Mouse (Mus musculus) brain, embryonic 14.5 days (tissue): ENCODE measurements around the gene Aasdh. TPM values are rescaled to one million over a fixed set of nuclear protein-coding genes. Genes with fewer than 3 reads are reported as not detected.
"Not testable (repeated sequence)": the region's sequence is repeated elsewhere in the genome, so short reads cannot be mapped to it uniquely, and the experiment has no call there.

Source experiments
- DNase-seq: peaks from one replicate; pipeline ENCODE4 v3.0.0-alpha.2; 2011; ENCODE audit warnings: low read depth
- CTCF ChIP-seq: fragments of 200-500 bp; IDR thresholded peaks from 2 replicates; pipeline ENCODE4 v1.5.1; 2012; ENCODE audit warnings: inconsistent platforms, mild to moderate bottlenecking, moderate library complexity, borderline replicate concordance; ENCODE audit not compliant: insufficient read depth, insufficient read length; ENCODE audit errors: extremely low read depth
- POLR2A ChIP-seq: fragments of 200-500 bp; IDR thresholded peaks from 2 replicates; pipeline ENCODE4 v1.6.1; 2012; ENCODE audit warnings: mild to moderate bottlenecking, inconsistent platforms, borderline replicate concordance; ENCODE audit not compliant: poor library complexity, insufficient read depth, insufficient read length, severe bottlenecking; ENCODE audit errors: extremely low read depth
- polyA plus RNA-seq: library from polyadenylated mRNA; depleted of rRNA; stranded (reverse); fragments of >200 nt; gene quantifications from 2 replicates; pipeline ENCODE4 v1.2.3, GENCODE M21; 2012

The Aasdh gene
- polyA plus RNA-seq, 1 experiment, result 29.5 TPM

DNA sequence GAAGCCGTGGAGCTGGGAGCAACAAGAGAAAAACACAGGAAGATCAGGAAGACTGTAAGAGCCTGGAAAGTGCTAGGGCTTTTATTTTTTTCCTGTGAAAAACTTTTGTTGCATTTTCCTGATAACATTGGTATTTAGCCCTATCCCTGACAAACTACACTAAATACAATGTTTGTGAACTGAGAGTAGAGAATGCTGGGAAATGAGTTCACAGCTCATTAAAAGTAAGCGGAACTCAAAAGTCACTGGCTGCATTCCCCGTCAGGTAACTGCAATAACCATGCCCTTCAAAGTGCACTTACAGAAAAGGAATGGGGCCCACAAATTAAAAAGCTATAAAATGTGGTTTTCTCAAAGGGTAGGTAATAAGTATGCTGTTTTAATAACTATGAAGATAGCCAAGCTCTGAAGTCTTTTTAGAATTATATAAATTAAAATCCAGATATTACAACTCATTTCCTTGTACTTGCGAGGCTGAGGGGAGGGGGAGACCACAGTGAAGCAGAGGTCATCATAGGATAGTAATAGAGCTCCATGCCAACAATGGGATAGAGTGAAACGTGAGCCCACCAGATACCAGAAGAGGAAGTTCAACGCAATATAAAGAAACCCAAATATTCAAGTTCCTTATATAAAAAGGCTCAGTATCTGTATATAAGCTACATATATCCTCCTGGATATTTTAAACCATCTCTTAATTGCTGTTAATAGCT is 39.8 kb upstream of the Aasdh start:
- TF ChIP-seq CTCF (no peak), POLR2A (no peak)
- no peak for DNase-seq

DNA sequence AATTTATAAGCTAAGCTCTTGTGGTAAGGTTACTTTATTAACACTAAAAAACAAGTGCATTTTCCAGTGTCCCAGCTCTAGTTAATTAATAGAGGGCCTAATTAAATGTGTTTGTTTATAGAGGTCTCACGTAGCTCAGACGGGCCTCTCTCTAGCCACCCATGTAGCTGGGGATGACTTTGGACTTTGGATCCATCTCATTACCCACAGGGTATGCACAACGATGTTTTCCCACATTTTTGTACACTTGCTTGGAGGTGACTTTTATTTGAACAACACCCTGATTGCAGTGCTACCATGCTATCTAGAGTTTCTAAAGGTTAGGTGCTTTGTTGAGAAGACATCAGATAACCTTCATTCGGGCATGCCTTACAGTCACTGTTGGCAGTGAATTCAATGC is 37.2 kb upstream of the Aasdh start:
- DNase-seq, result no peak
- TF ChIP-seq POLR2A (no peak), CTCF (no peak)

DNA sequence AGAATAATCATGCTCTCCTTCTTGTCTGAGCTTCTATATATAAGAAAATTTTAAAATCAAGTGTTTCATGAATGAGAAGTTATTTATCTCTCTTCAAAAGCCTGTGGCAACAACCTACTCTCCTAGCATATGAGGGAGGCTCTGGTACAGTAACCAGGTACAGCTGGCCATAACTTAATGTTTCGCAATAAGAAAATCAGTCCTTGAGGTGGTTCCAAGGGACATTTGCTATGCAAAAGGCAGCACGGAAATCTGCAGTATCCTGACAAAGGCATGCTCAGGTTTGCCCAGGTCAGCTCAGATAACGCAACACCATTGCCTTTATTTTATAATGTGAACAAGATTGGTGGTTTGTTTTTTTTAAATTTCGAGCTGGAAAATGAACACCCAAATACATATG is 36.7 kb upstream of the Aasdh start:
- DNase-seq, result no peak
- no peak for TF ChIP-seq POLR2A
- TF ChIP-seq CTCF, result no peak

DNA sequence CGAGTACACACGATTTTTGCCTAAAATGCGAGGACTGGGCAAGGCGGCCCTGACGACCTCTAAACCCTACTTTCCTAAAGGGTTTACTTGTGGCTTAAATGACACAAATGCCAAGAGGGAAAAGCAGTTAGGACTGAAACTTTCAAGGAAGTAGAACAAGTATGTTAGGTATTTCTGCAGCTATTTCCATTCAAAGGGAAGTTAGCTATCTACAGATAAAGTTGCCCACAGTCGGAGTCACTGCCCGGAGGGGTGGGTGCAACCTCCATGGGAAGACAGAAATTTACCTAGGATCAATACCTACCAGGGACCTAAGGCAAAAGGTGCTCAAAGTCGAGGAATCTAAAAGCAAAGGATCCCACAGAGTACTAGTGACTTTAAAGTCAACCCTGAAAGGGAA is 34.4 kb upstream of the Aasdh start:
- no peak for TF ChIP-seq POLR2A
- no peak for TF ChIP-seq CTCF
- DNase-seq, result no peak

DNA sequence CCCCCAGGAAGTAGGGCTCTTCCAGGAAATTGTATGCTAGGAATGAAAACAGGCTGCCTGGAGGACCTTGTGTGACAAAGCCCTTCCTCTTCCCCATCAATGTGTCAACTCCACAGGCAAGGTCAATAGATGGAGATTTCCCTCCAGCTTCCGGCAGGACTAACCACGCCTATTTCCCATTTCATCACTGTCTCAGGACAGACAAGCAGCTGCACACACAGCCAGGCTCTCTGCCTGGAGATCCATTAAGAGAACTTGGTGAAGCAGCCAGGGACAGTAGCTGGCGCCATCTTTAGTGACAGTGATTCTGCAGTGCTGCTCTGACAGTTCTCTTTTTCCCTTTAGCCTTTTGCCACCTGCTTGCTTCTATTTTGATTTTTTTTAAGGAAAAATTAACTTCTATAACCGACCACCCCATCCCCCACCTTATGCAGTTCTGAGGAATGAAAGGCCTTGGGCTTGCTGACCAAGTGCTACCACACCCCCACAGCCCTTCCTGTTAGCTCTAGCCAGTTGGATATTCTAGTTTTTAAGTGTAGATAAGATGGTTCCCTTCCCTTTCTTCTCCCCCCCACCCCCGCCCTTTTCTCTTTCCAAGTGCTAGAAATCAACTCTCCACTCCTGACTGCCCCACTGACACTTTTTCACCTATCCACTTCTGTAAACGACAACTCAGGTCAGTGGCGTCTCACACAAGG is 24.0 kb upstream of the Aasdh start:
- peak; percentile 18 for DNase-seq
- no peak for TF ChIP-seq POLR2A
- no peak for TF ChIP-seq CTCF

DNA sequence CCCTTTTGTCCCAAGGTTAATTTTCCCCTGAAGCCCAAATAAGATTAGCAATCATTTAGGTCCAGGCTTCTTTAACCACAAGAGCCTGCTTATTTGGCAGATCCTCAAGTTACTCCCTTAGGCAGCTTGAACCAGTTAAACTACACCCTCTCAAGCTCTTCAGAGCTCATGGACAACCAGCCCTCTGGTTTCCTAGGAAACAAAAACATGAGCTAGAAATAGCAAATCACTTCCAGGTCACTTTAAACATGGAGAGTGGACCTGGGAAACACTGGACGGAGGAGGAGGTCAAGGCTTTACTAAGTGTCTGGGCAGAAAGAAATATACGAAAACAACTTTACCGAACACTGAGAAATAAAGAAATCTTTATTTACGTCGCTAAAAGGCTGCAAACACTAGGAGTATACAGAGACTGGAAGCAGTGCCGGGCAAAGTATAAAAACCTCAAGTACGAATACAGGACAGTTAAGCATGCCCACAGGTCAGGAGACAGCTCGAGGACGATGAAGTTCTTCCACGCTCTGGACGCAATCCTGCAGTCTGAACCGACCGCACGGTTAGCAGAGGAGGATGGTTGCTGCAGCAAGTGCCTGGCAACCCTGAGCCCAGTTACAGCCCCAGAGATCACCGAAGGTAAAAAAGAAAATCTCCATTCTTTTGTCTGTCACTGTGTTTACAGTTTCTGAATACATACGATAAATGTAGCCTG is 23.0 kb upstream of the Aasdh start:
- peak; percentile 61 for DNase-seq
- TF ChIP-seq POLR2A (no peak), CTCF (no peak)

DNA sequence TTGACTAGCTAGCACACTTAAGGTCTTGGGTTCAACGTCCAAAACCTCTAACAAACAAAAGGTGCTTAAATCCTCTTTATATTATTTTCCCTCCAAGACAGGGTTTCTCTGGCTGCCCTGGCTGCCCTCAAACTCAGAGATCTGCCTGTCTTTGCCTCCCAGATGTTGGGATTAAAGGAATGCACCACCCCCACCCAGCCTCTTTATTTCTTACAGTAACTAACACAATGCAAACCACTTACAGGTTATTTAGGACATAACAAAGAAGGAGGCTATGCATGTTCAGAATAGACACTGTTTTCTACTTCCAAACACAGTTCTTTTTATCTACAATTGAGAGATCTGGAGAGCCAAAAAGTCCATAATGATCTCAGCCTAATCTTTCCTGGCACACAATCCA is 19.0 kb upstream of the Aasdh start:
- no peak for DNase-seq
- TF ChIP-seq CTCF, result no peak
- TF ChIP-seq POLR2A, result no peak

DNA sequence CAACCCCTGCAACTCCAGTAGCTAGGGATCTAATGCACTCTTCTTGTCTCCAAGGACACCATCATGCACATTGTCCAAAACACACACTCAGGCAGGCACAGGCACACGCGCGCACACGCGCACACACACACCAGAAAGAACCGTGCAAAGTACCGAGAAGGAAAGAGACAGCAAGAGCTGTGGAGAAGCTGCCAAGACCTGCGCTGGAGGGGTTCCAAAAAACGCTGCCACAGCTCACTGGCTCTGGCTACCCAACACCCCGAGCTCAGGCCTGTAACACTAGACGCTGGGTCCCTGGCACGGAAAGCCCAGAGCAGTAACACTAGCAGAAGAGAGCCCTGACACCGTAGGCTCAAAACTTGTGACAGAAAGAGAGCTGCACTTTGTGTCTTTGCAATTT is 18.1 kb upstream of the Aasdh start:
- no peak for TF ChIP-seq CTCF
- TF ChIP-seq POLR2A, result no peak
- DNase-seq, result peak; percentile 59

DNA sequence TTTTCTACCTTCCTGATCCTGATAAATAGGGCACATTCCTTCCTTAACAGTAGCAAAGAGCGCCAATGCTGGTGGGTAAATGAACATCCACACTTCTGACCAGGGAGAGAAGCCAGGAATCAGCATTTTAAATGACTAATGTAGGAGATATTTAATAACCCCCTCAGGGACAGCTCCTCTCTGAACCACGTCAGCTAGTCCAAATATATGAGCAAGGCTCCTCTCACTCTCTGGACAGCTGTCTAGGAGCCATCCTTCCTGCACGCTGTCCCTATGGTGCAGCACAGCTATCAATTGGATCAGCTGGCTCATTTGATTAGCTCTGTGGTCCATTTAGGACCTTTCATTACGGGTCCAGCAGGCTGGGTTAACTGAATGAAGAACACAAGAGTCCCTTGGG is 17.5 kb upstream of the Aasdh start:
- TF ChIP-seq CTCF (no peak), POLR2A (no peak)
- no peak for DNase-seq

DNA sequence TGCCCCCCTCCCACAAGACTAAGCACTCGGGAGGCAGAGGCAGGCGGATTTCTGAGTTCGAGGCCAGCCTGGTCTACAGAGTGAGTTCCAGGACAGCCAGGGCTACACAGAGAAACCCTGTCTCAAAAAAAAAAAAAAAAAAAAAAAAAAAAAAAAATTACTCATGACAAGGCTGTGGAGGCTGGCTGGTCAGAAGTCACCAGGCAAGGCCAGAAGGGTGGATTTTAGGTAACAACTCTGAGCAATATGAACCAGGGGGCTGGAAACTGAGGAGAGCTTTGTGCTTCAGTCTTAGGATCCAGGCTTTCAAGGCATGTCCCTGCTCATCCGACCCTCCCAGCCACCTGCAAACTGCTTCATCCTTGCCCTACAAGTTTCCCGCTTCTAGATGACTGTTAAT is 7.2 kb upstream of the Aasdh start:
- DNase-seq, result not testable (repeated sequence)

DNA sequence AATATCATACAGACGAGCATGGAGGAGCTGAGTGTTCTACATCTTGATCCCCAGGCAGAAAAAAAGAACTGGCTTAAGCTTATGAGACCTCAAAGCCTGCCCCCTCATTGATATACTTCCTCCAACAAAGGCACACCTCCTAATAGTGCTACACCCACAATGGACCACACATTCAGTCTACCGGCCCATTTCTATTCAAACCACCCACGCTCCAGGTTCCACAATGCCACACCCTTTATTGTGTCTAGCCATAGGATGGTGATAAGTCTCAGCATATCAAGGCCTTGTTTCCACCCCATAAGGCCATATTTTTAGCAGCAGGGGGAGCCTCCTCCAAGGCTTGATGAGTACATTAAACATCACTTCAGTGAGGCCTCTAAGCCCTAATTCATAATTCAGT is 5.5 kb upstream of the Aasdh start:
- no peak for DNase-seq
- TF ChIP-seq CTCF (no peak), POLR2A (no peak)

DNA sequence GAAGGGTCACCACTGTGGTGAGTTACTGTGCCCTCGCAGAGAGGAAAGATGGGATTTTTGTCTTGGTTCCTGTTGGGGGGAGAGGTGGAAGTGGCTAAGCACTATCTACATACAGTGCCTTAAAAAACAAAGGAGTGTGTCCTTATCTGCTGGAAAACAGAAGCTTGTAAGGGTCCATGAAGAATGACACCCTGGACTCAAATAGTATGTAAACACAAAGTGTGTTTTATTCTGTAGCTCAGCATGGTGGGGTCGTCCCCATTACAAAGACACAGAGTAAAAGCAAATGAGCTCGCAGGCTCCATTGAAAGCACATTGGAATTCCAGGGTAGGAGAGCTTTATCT is 813 bp upstream of the Aasdh start:
- no peak for TF ChIP-seq CTCF
- no peak for TF ChIP-seq POLR2A

More for the DNA sequence above, 813 bp upstream of the Aasdh start:
- no peak for DNase-seq
